Mouse (Mus musculus) adrenal gland, adult 18-20 months (tissue): ENCODE measurements around the gene Ptprg. TPM values are rescaled to one million over a fixed set of nuclear protein-coding genes. Genes with fewer than 3 reads are reported as not detected.

Experiments used
- DNase-seq, 2 experiments: peaks; one replicate each; pipeline ENCODE4 v3.0.0; 2021 to 2022; ENCODE audit warnings: low spot score in 2 of 2
- total RNA-seq, 2 experiments: library from RNA; stranded (reverse); gene quantifications; 1 replicate in 1 of 2; 2 replicates in 1 of 2; pipeline ENCODE4 v1.2.3; 2021

Gene Ptprg
- total RNA-seq, 2 experiments from 2014 or later, result 78.0 to 111 TPM

DNA sequence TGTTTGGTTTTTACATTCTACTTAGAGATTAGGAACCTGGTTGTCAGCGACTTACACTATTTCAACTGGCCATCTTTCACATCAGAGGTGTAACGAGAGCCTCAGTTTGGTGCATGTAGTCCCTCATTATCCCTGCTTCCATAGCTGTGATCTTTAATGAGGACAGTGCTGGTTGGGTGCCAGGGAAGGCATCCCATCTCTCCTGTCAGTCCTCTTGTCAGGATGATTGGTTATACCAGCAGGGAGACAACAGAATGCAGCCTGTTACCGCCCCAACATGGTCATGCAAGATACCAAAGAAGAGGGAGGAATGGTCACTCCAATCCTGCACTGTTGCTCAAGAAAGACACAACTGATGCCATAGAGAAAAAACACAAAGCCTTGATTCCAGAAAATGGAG, 574.6 kb downstream of the Ptprg start:
- no peak for DNase-seq

DNA sequence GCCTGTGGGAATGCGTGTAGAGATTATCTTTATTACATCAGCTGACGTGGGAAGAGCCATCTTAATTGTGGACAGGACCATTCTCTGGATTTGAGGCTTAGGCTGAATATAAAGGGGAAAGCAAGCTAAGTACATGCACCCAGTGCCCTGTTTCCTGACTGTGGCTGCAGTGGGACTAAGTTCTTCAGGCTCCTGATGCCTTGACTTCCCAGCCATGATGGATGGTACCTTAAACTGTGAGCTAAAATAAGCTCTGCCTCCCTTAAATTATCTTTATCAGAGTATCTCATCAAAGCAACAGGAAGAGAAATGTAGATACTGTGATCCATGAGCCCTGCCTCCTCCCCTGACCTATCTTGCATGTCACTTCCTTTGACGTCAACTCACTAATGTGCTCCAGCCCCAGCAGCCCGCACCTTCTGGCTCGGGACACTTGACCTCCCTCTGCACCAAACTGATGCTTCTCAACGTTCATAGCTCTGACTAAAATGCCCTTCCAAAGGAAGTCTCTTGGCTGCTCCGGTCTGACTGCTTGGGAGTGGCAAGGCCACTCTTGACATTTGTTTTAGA, 578.8 kb downstream of the Ptprg start:
- DNase-seq, result no peak

DNA sequence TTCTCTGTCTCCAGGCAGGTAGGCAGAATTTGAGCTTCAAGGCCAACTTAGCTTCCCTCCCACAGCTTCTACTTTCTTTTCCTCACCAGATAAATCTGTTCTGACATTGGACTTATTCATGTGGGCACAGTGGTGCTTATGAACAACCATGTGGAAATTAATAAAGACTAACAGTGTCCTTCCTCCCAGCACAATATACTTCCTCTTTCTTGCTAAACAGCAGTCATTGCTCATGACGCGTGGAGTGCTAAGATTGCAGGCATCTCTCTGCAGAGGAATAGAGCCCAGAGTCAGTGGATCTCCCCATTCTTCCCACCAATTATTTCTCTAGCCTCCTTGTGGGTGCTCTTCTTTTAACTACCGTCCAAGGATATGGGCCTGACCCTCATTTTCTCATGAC, 579.8 kb downstream of the Ptprg start:
- no peak for DNase-seq

DNA sequence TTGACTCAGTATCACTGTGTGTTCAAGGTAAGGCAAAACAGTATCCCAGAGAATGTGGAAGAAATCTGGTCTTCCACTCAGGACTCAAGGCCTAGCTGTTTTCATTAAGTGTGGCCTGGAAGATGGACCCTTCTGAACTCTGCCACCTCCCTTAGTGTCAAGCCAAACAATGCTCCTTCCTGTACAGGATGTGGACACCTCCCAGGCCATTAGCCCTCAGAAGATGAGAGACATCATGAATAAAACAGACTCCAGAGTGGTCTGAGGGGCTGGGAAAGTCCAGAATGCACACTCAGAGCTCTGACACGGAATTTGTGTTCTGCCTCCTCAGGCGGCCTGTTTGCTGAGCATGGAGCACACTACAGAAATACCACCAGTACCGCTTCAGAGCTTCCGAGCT, 581.2 kb downstream of the Ptprg start:
- DNase-seq, result no peak

DNA sequence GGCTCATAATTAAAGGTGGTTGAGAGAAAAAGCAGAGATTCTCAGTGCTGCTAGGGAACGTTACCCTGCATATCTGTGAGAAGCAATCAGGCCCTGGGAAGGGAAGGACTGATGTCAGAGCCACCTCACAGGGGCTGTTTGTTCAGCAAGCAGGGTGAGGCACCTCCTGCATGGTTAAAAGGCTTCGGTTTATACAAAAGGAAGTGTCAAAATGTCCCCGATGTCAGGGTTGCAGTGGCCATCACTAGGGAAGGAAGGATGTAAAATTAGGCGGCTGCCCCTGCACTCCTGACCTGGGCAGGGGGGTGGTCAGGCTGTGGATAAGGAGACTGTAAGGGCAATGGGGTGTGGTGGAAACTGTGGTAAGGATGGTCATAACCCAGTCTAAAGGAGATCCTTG, 583.2 kb downstream of the Ptprg start:
- DNase-seq, result no peak

DNA sequence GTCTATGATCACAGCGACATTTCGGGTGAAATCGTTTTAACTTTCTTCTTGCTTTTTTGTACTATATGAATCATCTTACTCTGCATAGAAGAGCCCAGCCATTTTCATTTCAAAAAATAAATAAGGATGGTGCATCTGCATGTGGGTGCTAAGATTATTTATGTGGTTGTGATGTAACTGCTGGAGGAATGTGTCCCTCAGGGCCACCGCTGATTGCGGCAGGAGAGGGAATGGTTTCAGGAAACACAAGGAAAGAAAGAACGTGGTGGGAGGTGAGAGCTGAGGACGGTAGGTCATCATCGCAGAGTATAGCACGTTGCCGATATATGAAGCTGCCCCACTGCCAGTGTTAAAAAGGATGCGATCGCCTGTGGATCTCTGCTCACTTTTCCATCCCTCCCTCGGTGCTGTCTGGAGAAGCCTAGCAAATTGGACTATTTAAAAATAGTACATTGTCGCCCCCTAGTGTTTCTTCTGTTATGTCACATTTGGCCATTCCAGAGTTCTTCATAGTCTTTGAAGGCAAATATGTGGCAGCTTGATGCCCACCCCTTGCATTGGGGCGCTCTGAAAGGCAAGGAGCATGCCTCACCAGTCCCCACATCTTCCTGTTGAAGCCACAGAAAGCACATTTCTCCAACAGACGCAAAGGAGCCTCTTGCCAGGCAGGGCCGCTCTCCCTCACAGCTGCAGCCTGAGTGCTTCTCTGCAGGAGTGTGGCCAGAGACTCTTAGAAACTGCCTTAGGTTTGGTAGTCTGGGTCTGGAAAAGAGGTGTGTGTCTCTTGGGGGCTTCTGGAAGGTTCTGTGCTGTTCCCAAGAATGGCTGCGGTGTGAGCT, 586.5 kb downstream of the Ptprg start:
- no peak for DNase-seq

DNA sequence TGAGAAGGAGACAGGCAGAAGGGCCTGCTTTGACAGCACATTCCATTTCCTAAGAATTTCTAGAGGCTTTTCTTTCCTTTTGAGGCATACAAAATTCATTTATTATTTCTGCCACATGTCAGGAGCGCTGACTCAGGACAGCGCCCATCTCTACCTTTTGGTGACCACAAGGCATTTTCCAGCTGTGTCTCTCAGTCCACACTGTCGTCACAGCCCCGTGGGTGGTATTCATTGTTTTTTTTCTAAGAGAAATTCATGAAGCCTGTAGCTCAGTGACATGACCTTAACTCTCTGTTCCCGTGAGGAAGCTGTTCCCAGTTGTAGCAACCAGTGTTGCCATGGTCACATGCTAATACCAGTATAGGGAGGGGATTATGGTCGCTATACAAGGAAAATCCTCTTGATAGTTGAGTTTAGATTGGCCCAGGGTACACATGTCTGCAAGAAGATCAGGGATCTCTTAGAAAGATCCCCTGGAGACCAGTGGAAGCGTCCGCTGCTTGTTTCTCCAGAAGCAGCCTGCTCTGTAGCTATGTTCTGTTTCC, 590.7 kb downstream of the Ptprg start:
- DNase-seq, result no peak

DNA sequence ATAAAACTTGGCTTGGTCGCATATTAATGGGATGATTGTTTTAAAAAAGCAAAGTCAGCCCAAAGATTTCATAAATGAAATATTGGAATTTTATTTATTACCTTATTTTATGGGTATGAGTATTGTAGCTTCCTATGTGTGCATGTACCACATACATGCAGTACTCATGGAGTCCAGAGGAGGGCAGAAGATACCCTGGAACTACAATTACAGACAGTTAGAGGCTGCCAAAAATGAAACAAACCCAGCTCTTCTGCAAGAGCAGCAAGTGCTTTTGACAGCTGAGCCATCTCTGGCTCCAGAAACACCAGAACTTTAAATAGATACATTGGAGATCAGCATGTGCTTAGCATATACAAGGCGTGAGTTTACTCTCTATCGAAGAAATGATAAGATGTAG, 592.6 kb downstream of the Ptprg start:
- no peak for DNase-seq

DNA sequence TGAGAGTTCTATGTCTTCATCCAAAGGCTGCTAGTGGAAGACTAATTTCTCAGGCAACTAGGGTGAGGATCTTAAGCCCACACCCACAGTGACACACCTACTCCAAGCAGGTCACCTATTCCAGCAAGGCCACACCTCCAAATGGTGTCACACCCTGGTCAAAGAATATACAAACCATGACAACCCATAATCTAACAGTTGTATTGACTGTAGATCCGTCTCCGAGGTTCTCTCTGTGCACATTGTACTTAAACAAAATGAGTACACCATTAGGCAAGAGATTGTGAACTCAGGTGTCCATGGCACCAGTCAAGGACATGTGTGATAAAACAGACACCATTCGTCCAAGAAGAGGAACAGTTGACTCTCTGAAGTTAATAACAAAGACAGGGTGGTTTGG, 596.2 kb downstream of the Ptprg start:
- no peak for DNase-seq

DNA sequence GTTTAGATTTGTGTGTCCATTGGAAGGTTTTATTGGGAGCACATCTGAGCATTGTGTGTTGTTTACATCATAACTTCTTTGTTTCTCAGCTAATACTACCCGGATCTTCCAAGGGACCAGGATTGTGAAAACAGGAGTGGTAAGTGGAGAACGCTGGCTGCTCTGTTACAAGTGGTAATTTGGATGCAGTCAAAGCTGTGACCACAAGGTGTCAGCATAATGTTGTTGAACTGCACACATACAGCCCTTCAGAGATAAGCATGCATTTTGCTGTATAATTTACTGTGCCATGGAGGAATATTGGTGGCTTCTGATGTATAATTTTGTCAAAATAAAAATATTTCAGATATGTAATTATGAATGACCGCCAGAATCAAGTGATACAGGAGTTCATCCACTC, 598.6 kb downstream of the Ptprg start:
- DNase-seq, result peak; percentile 35 to 42

DNA sequence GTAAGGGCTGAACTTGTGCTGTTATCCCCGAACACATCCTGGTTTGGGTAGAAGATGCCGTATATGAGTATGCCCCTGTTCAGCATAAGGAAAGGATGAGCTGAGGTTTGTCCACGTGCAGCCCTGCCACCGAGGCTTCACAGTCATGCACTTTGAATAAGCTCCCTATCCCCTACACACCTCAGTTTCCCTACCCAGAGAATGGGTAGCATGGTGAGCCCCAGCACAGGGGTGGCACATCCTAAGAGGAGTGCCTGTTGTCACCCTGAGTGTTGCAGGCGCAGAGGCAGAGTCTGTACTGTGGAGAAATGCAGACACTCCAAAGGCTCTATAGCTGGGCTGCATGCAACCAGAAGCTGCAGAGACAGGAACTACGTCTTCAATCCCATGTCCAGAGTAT, 599.4 kb downstream of the Ptprg start:
- no peak for DNase-seq

DNA sequence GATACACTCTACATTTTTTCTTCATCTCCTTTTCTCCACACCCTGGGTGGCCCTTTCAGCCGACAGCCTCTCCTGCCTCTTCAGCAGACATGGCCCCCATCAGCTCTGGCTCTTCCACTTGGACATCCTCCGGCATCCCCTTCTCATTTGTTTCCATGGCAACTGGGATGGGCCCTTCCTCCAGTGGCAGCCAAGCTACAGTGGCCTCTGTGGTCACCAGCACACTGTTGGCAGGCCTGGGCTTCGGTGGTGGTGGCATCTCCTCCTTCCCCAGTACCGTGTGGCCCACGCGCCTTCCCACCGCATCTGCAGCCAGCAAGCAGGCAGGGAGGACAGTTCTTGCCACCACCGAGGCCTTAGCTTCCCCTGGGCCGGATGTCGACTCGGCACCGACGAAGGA, 600.3 kb downstream of the Ptprg start:
- no peak for DNase-seq

DNA sequence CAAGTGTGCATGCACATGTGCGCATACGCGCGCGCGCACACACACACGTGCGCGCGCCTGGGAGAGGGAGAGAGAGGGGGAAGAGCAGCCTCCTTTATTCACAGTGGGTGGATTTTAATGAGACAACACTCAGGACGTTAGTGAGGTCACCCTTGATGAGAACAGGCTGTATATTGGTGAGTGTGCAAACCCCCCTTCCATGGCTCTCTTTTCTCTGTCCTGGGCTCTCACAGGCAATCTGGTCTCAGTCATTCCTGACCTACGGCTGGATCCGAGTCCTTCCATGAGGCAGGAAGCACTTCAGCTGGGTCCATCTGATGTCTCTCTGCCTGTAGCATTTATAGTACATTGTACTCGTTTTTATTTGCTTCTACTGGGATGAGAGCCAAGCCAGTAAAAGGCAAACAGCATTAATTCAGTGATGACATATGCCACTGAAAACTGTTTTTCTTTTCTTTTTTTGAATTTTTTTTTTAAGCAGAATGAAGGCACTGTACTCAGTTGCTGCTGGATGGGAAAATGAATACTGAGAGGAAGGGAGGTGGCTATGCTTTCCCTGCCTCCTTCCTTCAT, 608.5 kb downstream of the Ptprg start:
- DNase-seq, result no peak

DNA sequence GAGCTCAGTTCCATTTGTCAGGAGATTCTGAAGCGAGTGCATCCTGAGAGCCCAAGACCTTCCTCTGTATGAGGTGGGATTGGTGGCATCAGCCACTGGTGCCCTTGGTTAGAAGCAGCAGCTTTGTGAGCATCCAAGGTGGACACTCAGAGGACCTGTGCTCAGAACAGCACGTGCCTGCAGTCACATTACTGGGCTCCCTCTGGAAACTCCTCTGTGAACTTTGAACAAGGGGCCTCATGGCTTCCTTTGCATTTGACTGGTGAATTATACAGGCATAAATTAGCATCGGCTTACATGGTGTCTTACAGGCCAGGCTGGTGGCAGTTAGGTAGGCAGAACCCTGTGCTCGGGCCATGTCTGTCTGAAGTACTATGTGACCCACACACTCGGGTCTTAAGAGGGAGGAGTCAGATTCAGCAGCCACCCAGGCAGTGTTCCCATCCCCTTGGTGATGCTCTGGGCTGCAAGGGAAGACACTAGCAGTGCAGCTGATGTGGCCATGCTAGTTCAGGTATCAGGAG, 609.1 kb downstream of the Ptprg start:
- no peak for DNase-seq

DNA sequence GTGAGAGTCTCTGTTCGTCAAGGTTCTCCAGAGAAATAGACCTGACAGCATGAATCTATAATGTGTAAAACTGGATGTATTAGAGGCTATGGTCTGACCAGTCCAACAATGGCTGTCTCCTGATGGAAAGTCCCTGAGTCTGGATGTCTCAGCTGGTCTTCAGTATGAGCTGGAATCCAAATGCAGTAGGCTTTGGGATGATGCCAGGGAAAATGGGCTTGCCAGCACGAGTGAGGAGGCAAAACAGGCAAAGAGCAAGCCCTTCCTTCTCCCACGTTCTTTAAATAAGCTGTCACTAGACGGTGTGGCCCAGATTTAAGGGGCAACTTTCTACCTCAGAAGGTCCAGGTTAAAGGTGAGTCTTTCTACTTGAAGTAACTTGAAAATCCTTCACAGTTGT, 609.9 kb downstream of the Ptprg start:
- no peak for DNase-seq

DNA sequence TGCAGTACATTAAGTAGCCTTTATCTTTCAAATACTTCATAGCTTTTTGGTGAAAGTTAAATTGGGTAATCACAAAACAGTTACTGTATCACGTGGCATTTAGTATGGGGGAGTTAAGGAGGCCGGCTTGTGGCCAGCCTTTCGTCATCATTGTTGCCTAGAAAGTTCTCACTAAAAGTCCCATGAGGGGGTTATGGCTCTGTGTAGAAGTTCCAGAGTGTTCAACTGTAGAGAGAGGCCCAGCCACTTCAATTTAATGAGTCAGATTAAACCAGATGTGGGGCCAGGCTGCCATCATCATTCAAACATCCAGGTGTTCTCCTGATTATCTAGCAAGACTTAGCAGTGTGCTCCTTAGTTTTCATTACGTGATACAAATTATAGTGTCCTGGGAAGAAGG, 613.9 kb downstream of the Ptprg start:
- no peak for DNase-seq

DNA sequence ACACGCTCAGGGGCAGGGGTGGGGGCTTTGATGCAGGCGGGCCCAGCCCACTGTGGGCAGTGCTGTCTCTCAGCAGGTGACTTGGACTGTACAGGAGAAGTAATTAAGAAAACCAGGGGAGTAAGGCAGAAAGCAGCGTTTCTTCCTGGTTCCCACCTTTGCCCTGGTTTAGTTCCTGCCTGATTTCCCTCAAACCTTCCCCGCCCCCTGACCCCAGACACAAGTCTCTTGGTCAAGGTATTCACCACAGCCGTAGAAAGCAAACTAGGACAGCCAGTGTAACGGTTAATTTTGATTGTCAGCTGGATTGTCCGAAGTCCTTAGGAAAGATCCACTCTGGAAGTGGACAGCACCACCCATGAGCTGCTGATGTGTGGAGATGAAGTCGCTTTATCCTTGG, 614.3 kb downstream of the Ptprg start:
- no peak for DNase-seq

DNA sequence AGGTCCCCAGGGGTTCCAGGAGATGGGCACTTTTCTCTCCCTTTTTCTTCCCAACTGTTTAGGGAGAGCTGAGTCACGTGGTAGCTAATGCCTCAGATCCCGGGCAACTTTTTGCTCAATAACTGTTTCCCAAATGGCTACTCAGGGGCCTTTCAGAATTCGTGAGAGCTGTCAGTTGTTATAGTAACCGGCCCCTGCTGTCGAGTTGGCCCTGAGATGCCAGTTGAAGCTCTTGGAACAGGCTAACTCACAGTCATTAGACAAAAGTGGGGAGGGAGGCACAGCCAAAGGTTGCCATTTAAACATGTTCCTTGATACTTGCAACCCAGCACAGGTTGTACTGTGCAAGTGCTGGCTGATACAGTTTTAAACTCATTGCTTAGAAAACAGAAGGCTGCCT, 624.1 kb downstream of the Ptprg start:
- no peak for DNase-seq

DNA sequence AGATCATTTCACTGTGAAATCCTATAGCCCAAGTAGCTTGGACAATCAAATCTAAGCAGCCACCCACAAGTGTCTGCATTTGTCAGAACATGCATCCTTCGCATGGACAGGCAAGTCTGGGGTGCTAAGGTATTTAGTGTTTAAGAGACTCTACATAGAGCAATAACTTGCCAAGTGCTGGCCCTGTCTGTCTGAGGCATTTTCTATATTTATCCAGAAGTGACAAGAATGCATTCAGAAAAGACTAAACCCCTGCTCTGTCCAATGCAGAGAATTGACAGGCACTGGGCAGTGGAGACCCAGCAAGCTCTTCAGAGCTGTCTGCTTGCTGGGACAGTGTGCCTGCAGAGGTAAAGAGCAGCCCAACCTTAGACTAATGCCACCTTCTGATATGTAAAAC, 625.3 kb downstream of the Ptprg start:
- no peak for DNase-seq

DNA sequence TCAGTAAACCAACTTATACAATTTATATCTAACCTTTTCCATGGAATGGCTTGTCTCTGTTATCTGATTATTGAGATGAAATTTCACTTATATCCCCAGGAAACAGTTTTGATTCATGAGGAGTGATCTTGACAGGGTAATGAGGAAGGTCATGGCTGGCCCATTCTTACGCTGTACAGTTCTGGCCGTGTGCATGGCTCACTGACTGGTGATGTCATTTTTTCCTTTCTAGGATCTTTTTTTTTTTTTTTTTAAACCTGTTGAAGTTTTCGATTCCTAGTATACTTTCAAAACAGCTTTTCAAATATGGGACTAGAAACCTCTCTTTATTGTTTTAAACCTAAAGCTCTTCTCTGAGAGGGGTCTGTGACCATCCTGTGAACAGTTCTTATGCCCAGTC, 626.8 kb downstream of the Ptprg start:
- no peak for DNase-seq

DNA sequence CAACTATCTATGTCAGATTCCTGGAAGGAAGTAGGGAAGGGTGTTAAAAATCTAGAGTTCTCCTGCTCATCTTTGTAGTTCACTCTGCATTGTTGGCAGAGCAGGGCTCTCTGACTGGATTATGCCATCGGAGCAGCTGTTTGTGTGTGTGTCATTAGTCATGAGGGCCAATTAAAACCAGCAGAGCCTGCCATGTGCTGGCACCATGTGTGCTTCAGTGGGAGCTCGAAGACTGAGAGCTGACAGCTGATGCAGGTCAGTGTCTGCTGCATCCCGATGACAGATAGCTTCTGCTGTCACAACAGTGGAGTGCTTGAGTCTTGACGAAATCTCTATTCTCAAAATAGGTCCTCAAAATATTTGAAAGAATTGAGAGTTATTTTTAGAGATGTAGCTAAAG, 631.7 kb downstream of the Ptprg start:
- no peak for DNase-seq

DNA sequence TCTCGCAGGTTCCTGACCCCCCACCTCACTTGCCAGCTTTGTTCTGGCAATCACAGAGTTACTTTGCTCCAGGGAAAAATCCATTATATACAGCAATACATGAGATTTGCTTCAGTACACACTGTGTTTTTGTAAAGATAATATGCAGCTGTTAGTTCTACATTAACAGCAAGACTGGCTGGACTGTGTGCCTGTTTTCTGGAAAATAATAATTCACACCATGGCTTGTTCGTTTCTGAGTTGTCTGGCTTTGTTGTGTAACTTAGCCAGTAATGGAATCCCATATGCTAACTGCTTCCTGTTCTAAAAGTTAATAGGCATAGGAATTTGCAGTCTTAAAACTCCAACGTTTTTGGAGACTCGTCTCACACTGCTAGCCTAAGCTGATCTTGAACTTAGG, 635.0 kb downstream of the Ptprg start:
- no peak for DNase-seq
